Mouse (Mus musculus) MEL (cell line): ENCODE data around the gene Cald1.

ENCODE experiments used
- CHD1 ChIP-seq: IDR thresholded peaks from 2 replicates; pipeline ENCODE4 v1.6.1; 2012; ENCODE audit warnings: low read depth, mild to moderate bottlenecking, inconsistent platforms, low read length, improper control_type of control experiment
- CTCF ChIP-seq, 3 experiments: IDR thresholded peaks in 2 of 3; conservative IDR thresholded peaks in 1 of 3; 2 replicates each; pipeline ENCODE4 v1.5.1; 2011 to 2012; ENCODE audit warnings: low read length in 3 of 3, low read depth in 2 of 3, mild to moderate bottlenecking in 2 of 3, improper control_type of control experiment in 1 of 3, inconsistent platforms in 1 of 3, mixed read lengths in 1 of 3, moderate library complexity in 1 of 3; ENCODE audit not compliant: control insufficient read depth in 1 of 3, insufficient read depth in 1 of 3, poor library complexity in 1 of 3, severe bottlenecking in 1 of 3
- GABPA ChIP-seq: IDR thresholded peaks from 2 replicates; pipeline ENCODE4 v1.6.1; 2012; ENCODE audit warnings: low read depth, mild to moderate bottlenecking, inconsistent platforms, low read length, improper control_type of control experiment, moderate library complexity
- GATA1 ChIP-seq: IDR thresholded peaks from 2 replicates; pipeline ENCODE4 v1.6.1; 2011; ENCODE audit warnings: low read depth, low read length, improper control_type of control experiment
- MYB ChIP-seq: IDR thresholded peaks from 2 replicates; pipeline ENCODE4 v1.6.1; 2011; ENCODE audit warnings: mild to moderate bottlenecking, low read depth, low read length, improper control_type of control experiment
- POLR2A ChIP-seq, 2 experiments: IDR thresholded peaks; 2 replicates each; pipeline ENCODE4 v1.6.1; 2011 to 2012; ENCODE audit warnings: low read length in 2 of 2, mild to moderate bottlenecking in 2 of 2, control low read depth in 1 of 2, improper control_type of control experiment in 1 of 2, low read depth in 1 of 2, moderate library complexity in 1 of 2; ENCODE audit not compliant: control insufficient read depth in 1 of 2, insufficient read depth in 1 of 2, poor library complexity in 1 of 2
- POLR2AphosphoS2 ChIP-seq: IDR thresholded peaks from 2 replicates; pipeline ENCODE4 v1.6.1; 2011; ENCODE audit warnings: low read length, improper control_type of control experiment
- RCOR1 ChIP-seq: IDR thresholded peaks from 2 replicates; pipeline ENCODE4 v1.6.1; 2012; ENCODE audit warnings: low read depth, mild to moderate bottlenecking, inconsistent platforms, low read length, improper control_type of control experiment
- SMC3 ChIP-seq: IDR thresholded peaks from 2 replicates; pipeline ENCODE4 v1.6.1; 2011; ENCODE audit warnings: low read depth, low read length, improper control_type of control experiment
- TAL1 ChIP-seq: IDR thresholded peaks from 2 replicates; pipeline ENCODE4 v1.6.1; 2012; ENCODE audit warnings: mild to moderate bottlenecking, inconsistent platforms, low read length, moderate library complexity, mixed read lengths
- TBP ChIP-seq: IDR thresholded peaks from 2 replicates; pipeline ENCODE4 v1.8.0; 2011; ENCODE audit warnings: low read depth, low read length, improper control_type of control experiment
- TCF12 ChIP-seq: IDR thresholded peaks from 2 replicates; pipeline ENCODE4 v1.6.1; 2014; ENCODE audit warnings: low read depth, mild to moderate bottlenecking, inconsistent platforms, low read length, improper control_type of control experiment, moderate library complexity
- USF1 ChIP-seq: IDR thresholded peaks from 2 replicates; pipeline ENCODE4 v1.6.1; 2014; ENCODE audit warnings: low read depth, mild to moderate bottlenecking, inconsistent platforms, low read length, improper control_type of control experiment, moderate library complexity
- USF2 ChIP-seq, 2 experiments: IDR thresholded peaks; 2 replicates each; pipeline ENCODE4 v1.6.1; 2011 to 2012; ENCODE audit warnings: improper control_type of control experiment in 2 of 2, low read length in 2 of 2, borderline replicate concordance in 1 of 2, inconsistent platforms in 1 of 2, low read depth in 1 of 2, mild to moderate bottlenecking in 1 of 2; ENCODE audit not compliant: insufficient read depth in 1 of 2

DNA sequence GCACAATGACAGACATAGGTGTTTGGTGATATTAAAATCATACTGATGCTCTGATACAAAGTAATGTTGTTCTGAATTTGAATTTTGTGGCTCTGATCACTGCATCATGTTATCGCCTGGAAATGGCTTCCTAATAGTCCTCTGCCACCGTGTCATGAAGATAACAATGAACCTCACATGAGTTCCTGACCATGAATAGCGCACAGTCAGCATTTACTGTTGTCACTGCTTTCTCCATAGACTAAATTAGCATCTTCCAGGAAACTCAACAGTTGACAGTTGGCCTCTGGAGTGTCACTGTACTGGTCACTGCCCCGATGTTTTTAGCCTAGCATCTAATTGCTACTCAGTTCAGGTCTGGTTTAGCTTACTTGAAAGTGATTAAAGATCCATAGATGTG lies 95.8 kb downstream of the Cald1 start:
- no peak for TF ChIP-seq CHD1
- TF ChIP-seq CTCF (IDR thresholded peaks at IDR 0.05 in 2 of 3, conservative IDR thresholded peaks at IDR 0.05 in 1 of 3; ENCODE audit: control insufficient read depth in 1 of 3, insufficient read depth in 1 of 3, low read depth in 2 of 3, low read length in 3 of 3, poor library complexity in 1 of 3, severe bottlenecking in 1 of 3) = no peak
- TF ChIP-seq GATA1 = no peak
- TF ChIP-seq TBP = no peak
- TF ChIP-seq RCOR1 = no peak
- TF ChIP-seq MYB = no peak
- no peak for TF ChIP-seq POLR2AphosphoS2
- TF ChIP-seq GABPA = no peak
- no peak for TF ChIP-seq TCF12
- TF ChIP-seq USF2 (IDR thresholded peaks at IDR 0.05; ENCODE audit: borderline replicate concordance in 1 of 2, insufficient read depth in 1 of 2, low read depth in 1 of 2, low read length in 2 of 2) = no peak
- no peak for TF ChIP-seq TAL1
- no peak for TF ChIP-seq POLR2A (IDR thresholded peaks at IDR 0.05; ENCODE audit: control insufficient read depth in 1 of 2, insufficient read depth in 1 of 2, low read depth in 1 of 2, low read length in 2 of 2, poor library complexity in 1 of 2)
- no peak for TF ChIP-seq USF1
- no peak for TF ChIP-seq SMC3
